Mouse (Mus musculus) thymus, postnatal 4 days (tissue): ENCODE results near the gene Rsrc2.

ENCODE experiments used
- DNase-seq: peaks from one replicate; pipeline ENCODE4 v3.0.0; 2021

The Rsrc2 gene

GRCm38 (mm10) chr5:123696244-123696643 lies 53.0 kb downstream of the Rsrc2 start:
- no peak for DNase-seq

- no peak for DNase-seq
Observed at GRCm38 (mm10) chr5:123694468-123694867, 54.7 kb downstream of the Rsrc2 start.

- DNase-seq = peak; percentile 82
Observed at GRCm38 (mm10) chr5:123684221-123685144, 64.7 kb downstream of the Rsrc2 start, which contains the start of gene Clip1. Clip1 (minus strand) TSS chr5:123684618.

GRCm38 (mm10) chr5:123683377-123684220 lies 65.6 kb downstream of the Rsrc2 start:
- DNase-seq = peak; percentile 73

GRCm38 (mm10) chr5:123683043-123683376 lies 66.2 kb downstream of the Rsrc2 start:
- DNase-seq = no peak

GRCm38 (mm10) chr5:123682372-123682771 lies 66.8 kb downstream of the Rsrc2 start:
- DNase-seq = no peak

GRCm38 (mm10) chr5:123679546-123680263 lies 69.5 kb downstream of the Rsrc2 start:
- no peak for DNase-seq

- DNase-seq = peak; percentile 45
Observed at GRCm38 (mm10) chr5:123679106-123679505, 70.1 kb downstream of the Rsrc2 start.
